Mouse (Mus musculus) T-helper 2 cell (primary cell): ENCODE results near the gene Nolc1.

Experiments used
- in situ Hi-C: fragments of 300-600 bp; cut with MboI, MseI; formaldehyde crosslinking; loops from one replicate; pipeline ENCODE4 v1.15.1; 2025; ENCODE audit warnings: high pct_unique_total_duplicates

Gene Nolc1

GRCm38 (mm10) chr19:46132577-46132976 is 56.9 kb downstream of the Nolc1 start:
- in situ Hi-C loops, result loop anchor here (10.0 kb wide), 2 partner anchors 122 to 172 kb away; partner anchors contain the start of gene Nfkb2
